Mouse (Mus musculus) thymus, postnatal 25 days (tissue): ENCODE data around the gene Pitpnc1.

Experiments used
- DNase-seq: peaks from one replicate; pipeline ENCODE4 v3.0.0; 2022

Gene Pitpnc1

GRCm38 (mm10) chr11:107401839-107402590 is 68.5 kb downstream of the Pitpnc1 start:
- DNase-seq: no peak

- no peak for DNase-seq
These were observed 69.7 kb downstream of the Pitpnc1 start for GRCm38 (mm10) chr11:107400826-107401225.

- no peak for DNase-seq
These were observed 70.5 kb downstream of the Pitpnc1 start for GRCm38 (mm10) chr11:107400005-107400404.

- no peak for DNase-seq
These were observed 73.0 kb downstream of the Pitpnc1 start for GRCm38 (mm10) chr11:107397326-107397998.

GRCm38 (mm10) chr11:107394245-107394644 is 76.3 kb downstream of the Pitpnc1 start:
- DNase-seq: no peak

- no peak for DNase-seq
These were observed 76.7 kb downstream of the Pitpnc1 start for GRCm38 (mm10) chr11:107393828-107394165.

- peak; percentile 60 for DNase-seq
These were observed 77.2 kb downstream of the Pitpnc1 start for GRCm38 (mm10) chr11:107393154-107393827.

GRCm38 (mm10) chr11:107390540-107390939 is 80.0 kb downstream of the Pitpnc1 start:
- DNase-seq: no peak

- DNase-seq: no peak
These were observed 80.5 kb downstream of the Pitpnc1 start for GRCm38 (mm10) chr11:107390001-107390400.

- DNase-seq: no peak
These were observed 84.0 kb downstream of the Pitpnc1 start for GRCm38 (mm10) chr11:107386481-107386880.

- peak; percentile 70 for DNase-seq
These were observed 85.2 kb downstream of the Pitpnc1 start for GRCm38 (mm10) chr11:107385306-107385705.

GRCm38 (mm10) chr11:107383985-107384384 is 86.5 kb downstream of the Pitpnc1 start:
- no peak for DNase-seq

- DNase-seq: no peak
These were observed 90.5 kb downstream of the Pitpnc1 start for GRCm38 (mm10) chr11:107379965-107380364.

GRCm38 (mm10) chr11:107379089-107379845 is 91.2 kb downstream of the Pitpnc1 start:
- DNase-seq: no peak

GRCm38 (mm10) chr11:107377326-107377725 is 93.2 kb downstream of the Pitpnc1 start:
- no peak for DNase-seq

GRCm38 (mm10) chr11:107376272-107376671 is 94.2 kb downstream of the Pitpnc1 start:
- no peak for DNase-seq

- DNase-seq: no peak
These were observed 94.7 kb downstream of the Pitpnc1 start for GRCm38 (mm10) chr11:107375816-107376215.

- no peak for DNase-seq
These were observed 96.9 kb downstream of the Pitpnc1 start for GRCm38 (mm10) chr11:107373569-107373968.

GRCm38 (mm10) chr11:107373154-107373553 is 97.3 kb downstream of the Pitpnc1 start:
- DNase-seq: no peak

- DNase-seq: no peak
These were observed 97.8 kb downstream of the Pitpnc1 start for GRCm38 (mm10) chr11:107372688-107373087.

- DNase-seq: no peak
These were observed 100.0 kb downstream of the Pitpnc1 start for GRCm38 (mm10) chr11:107370476-107370875.

GRCm38 (mm10) chr11:107369661-107370060 is 100.8 kb downstream of the Pitpnc1 start:
- no peak for DNase-seq
